Mouse (Mus musculus): ENCODE measurements around the gene Igfbp7.

- no peak for TF ChIP-seq CTCF (IDR thresholded peaks at IDR 0.05)
- TF ChIP-seq EP300 (IDR thresholded peaks at IDR 0.05) = no peak
Measured at GRCm38 (mm10) chr5:77442856-77443623, 35.2 kb upstream of the Igfbp7 start.
